Comparison of ENCODE assay signal across 7 mouse cellular contexts in genomic region chr12:59067095-59067494, GRCm38 (mm10). TPM values are rescaled to one million over a fixed set of nuclear protein-coding genes. Genes with fewer than 3 reads are reported as not detected.
DNase-seq lines count a peak whose midpoint lies in the region; ATAC-seq lines count a peak whose summit lies in the region.

No protein-coding gene starts in this region.

- peak overlapping the region; percentile 99 for H3K4me3 ChIP-seq in embryonic facial prominence, embryonic 12.5 days
- H3K4me3 ChIP-seq in hindbrain, embryonic 16.5 days (ENCODE audit: low read length), result peak overlapping the region; percentile 89
- H3K4me3 ChIP-seq in macrophage (ENCODE audit: inconsistent target), result peak overlapping the region; percentile 70

- peak overlapping the region; percentile 78 for H3K4me2 ChIP-seq in embryonic facial prominence, embryonic 12.5 days (replicated peaks)
- peak overlapping the region; percentile 94 for H3K4me2 ChIP-seq in hindbrain, embryonic 16.5 days (ENCODE audit: low read length)

- no peaks in the 10 kb centered on the region for H3K9me3 ChIP-seq in embryonic facial prominence, embryonic 12.5 days
- no peaks in the 10 kb centered on the region for H3K9me3 ChIP-seq in hindbrain, embryonic 16.5 days (ENCODE audit: control insufficient read depth, low read length)

- H3K4me1 ChIP-seq in embryonic facial prominence, embryonic 12.5 days, result peaks cover 5% of the 10 kb centered on the region; the same call in 1 of the 2 replicates
- peaks cover 12% of the 10 kb centered on the region for H3K4me1 ChIP-seq in hindbrain, embryonic 16.5 days (ENCODE audit: control insufficient read depth, insufficient read depth, low read depth, low read length)

- DNase-seq in ovary, adult 18-20 months (ENCODE audit: low spot score), result peak; percentile 7
- no peak for DNase-seq in ovary, postnatal 14 days (ENCODE audit: low spot score)
- DNase-seq in thymus, postnatal 25 days, result peak; percentile 67
- no peak for DNase-seq in urinary bladder, adult 2 months (ENCODE audit: low spot score)

- no peaks in the 10 kb centered on the region for H3K27me3 ChIP-seq in embryonic facial prominence, embryonic 12.5 days
- no peaks in the 10 kb centered on the region for H3K27me3 ChIP-seq in hindbrain, embryonic 16.5 days (replicated peaks; ENCODE audit: control insufficient read depth, insufficient read depth, low read length)

- peak; percentile 53; the same call in 1 of the 2 replicates for ATAC-seq in embryonic facial prominence, embryonic 12.5 days (ENCODE audit: insufficient number of reproducible peaks, insufficient read depth, low FRiP score, low TSS enrichment)
- ATAC-seq in hindbrain, embryonic 16.5 days, result peak; percentile 65; the same call in 1 of the 2 replicates

- WGBS in embryonic facial prominence, embryonic 12.5 days, result under 1% methylated on average over 41 of the region's 41 CpGs
- WGBS in hindbrain, embryonic 16.5 days, result 0% methylated on average over 41 of the region's 41 CpGs
- under 1% methylated on average over 38 of the region's 41 CpGs for WGBS in macrophage (ENCODE audit: missing documents)

- H3K79me2 ChIP-seq in macrophage (ENCODE audit: inconsistent target), result peaks cover 28% of the 10 kb centered on the region

- H3K27ac ChIP-seq in embryonic facial prominence, embryonic 12.5 days, result peak overlapping the region; percentile 88
- H3K27ac ChIP-seq in hindbrain, embryonic 16.5 days (ENCODE audit: low read depth, low read length), result peak overlapping the region; percentile 85
- peak overlapping the region; percentile 36 for H3K27ac ChIP-seq in macrophage

- peaks cover 38% of the 10 kb centered on the region for H3K36me3 ChIP-seq in embryonic facial prominence, embryonic 12.5 days
- H3K36me3 ChIP-seq in hindbrain, embryonic 16.5 days (ENCODE audit: control insufficient read depth, insufficient read depth, low read length), result peaks cover 24% of the 10 kb centered on the region
- H3K36me3 ChIP-seq in macrophage (ENCODE audit: inconsistent target), result peaks cover 38% of the 10 kb centered on the region

- peak overlapping the region; percentile 100 for H3K9ac ChIP-seq in embryonic facial prominence, embryonic 12.5 days
- peak overlapping the region; percentile 90 for H3K9ac ChIP-seq in hindbrain, embryonic 16.5 days (ENCODE audit: low read depth, low read length)

RNA-seq across cellular contexts. Expression of gene Pnn, which starts 0.4 kb away (rescaled TPM):
- polyA plus RNA-seq in embryonic facial prominence, embryonic 12.5 days (2016; fragmentation: Nextera tagmentation; extraction: Ambion mirVana), result 115 and 128 TPM in 2 replicates
- 76.2 and 82.2 TPM in 2 replicates for polyA plus RNA-seq in hindbrain, embryonic 16.5 days (2015; fragmentation: Nextera tagmentation; extraction: Ambion mirVana)
- 100 to 1,000 TPM in 24 of 26 experiments, 10 to 100 TPM in 2; 69.1 to 314 (median 172) TPM for total RNA-seq in macrophage (2018; cell fraction: chromatin; rRNA removed)
- total RNA-seq in macrophage (2018; cell fraction: cytosol; rRNA removed), result 10 to 100 TPM in 25 of 26 experiments, 1 to 10 TPM in 1; 8.3 to 31.6 (median 18.4) TPM
- 100 to 1,000 TPM in 18 of 26 experiments, 10 to 100 TPM in 8; 65.6 to 235 (median 115) TPM for total RNA-seq in macrophage (2018; cell fraction: nucleus; rRNA removed)
- polyA plus RNA-seq in macrophage (2018), result 40.3 to 59.8 TPM (median 40.4 TPM) in 3 replicates
- polyA plus RNA-seq in urinary bladder, adult 2 months (2012; rRNA removed), result 52.1 and 60.8 TPM in 2 replicates

RNA-seq across cellular contexts. Expression of gene Trappc6b, which starts 5.8 kb away (rescaled TPM):
- 78.4 and 82.9 TPM in 2 replicates for polyA plus RNA-seq in embryonic facial prominence, embryonic 12.5 days (2016; fragmentation: Nextera tagmentation; extraction: Ambion mirVana)
- 150 and 173 TPM in 2 replicates for polyA plus RNA-seq in hindbrain, embryonic 16.5 days (2015; fragmentation: Nextera tagmentation; extraction: Ambion mirVana)
- total RNA-seq in macrophage (2018; cell fraction: chromatin; rRNA removed), result 100 to 1,000 TPM in 1 of 26 experiments, 10 to 100 TPM in 25; 25.5 to 104 (median 72.8) TPM
- 100 to 1,000 TPM in 4 of 26 experiments, 10 to 100 TPM in 22; 58.9 to 110 (median 87.7) TPM for total RNA-seq in macrophage (2018; cell fraction: cytosol; rRNA removed)
- total RNA-seq in macrophage (2018; cell fraction: nucleus; rRNA removed), result 10 to 100 TPM; 34.5 to 87.8 (median 63.3) TPM
- 72.9 to 120 TPM (median 94.4 TPM) in 3 replicates for polyA plus RNA-seq in macrophage (2018)
- 100 and 122 TPM in 2 replicates for polyA plus RNA-seq in urinary bladder, adult 2 months (2012; rRNA removed)

RNA-seq across cellular contexts. Expression of gene Mia2, which starts 28.5 kb away (rescaled TPM):
- polyA plus RNA-seq in embryonic facial prominence, embryonic 12.5 days (2016; fragmentation: Nextera tagmentation; extraction: Ambion mirVana), result 58.0 and 60.3 TPM in 2 replicates
- polyA plus RNA-seq in hindbrain, embryonic 16.5 days (2015; fragmentation: Nextera tagmentation; extraction: Ambion mirVana), result 32.8 and 33.7 TPM in 2 replicates
- total RNA-seq in macrophage (2018; cell fraction: chromatin; rRNA removed), result 100 to 1,000 TPM in 18 of 26 experiments, 10 to 100 TPM in 8; 25.8 to 265 (median 176) TPM
- 100 to 1,000 TPM in 12 of 26 experiments, 10 to 100 TPM in 14; 72.0 to 131 (median 99.9) TPM for total RNA-seq in macrophage (2018; cell fraction: cytosol; rRNA removed)
- total RNA-seq in macrophage (2018; cell fraction: nucleus; rRNA removed), result 100 to 1,000 TPM in 14 of 26 experiments, 10 to 100 TPM in 12; 23.4 to 180 (median 107) TPM
- polyA plus RNA-seq in macrophage (2018), result 74.3 to 171 TPM (median 100 TPM) in 3 replicates
- polyA plus RNA-seq in urinary bladder, adult 2 months (2012; rRNA removed), result 58.4 and 62.9 TPM in 2 replicates

RNA-seq across cellular contexts. Expression of gene Gemin2, which starts 53.9 kb away (rescaled TPM):
- polyA plus RNA-seq in embryonic facial prominence, embryonic 12.5 days (2016; fragmentation: Nextera tagmentation; extraction: Ambion mirVana), result 34.2 and 36.6 TPM in 2 replicates
- 13.5 and 14.1 TPM in 2 replicates for polyA plus RNA-seq in hindbrain, embryonic 16.5 days (2015; fragmentation: Nextera tagmentation; extraction: Ambion mirVana)
- 10 to 100 TPM in 10 of 26 experiments, 1 to 10 TPM in 14, under 1 TPM in 2; 0.49 to 16.8 (median 7.0) TPM for total RNA-seq in macrophage (2018; cell fraction: chromatin; rRNA removed)
- total RNA-seq in macrophage (2018; cell fraction: cytosol; rRNA removed), result 1 to 10 TPM; 1.2 to 5.5 (median 4.2) TPM
- total RNA-seq in macrophage (2018; cell fraction: nucleus; rRNA removed), result 10 to 100 TPM in 1 of 26 experiments, 1 to 10 TPM in 25; 1.1 to 12.9 (median 3.8) TPM
- 3.3 to 9.5 TPM (median 3.6 TPM) in 3 replicates for polyA plus RNA-seq in macrophage (2018)
- 7.7 and 8.5 TPM in 2 replicates for polyA plus RNA-seq in urinary bladder, adult 2 months (2012; rRNA removed)

RNA-seq across cellular contexts. Expression of gene Sec23a, which starts 55.3 kb away (rescaled TPM):
- polyA plus RNA-seq in embryonic facial prominence, embryonic 12.5 days (2016; fragmentation: Nextera tagmentation; extraction: Ambion mirVana), result 90.9 and 97.6 TPM in 2 replicates
- 106 and 108 TPM in 2 replicates for polyA plus RNA-seq in hindbrain, embryonic 16.5 days (2015; fragmentation: Nextera tagmentation; extraction: Ambion mirVana)
- 10 to 100 TPM in 20 of 26 experiments, 1 to 10 TPM in 6; 3.6 to 32.2 (median 19.1) TPM for total RNA-seq in macrophage (2018; cell fraction: chromatin; rRNA removed)
- 10 to 100 TPM; 10.8 to 17.5 (median 14.0) TPM for total RNA-seq in macrophage (2018; cell fraction: cytosol; rRNA removed)
- 10 to 100 TPM in 20 of 26 experiments, 1 to 10 TPM in 6; 5.0 to 28.5 (median 14.6) TPM for total RNA-seq in macrophage (2018; cell fraction: nucleus; rRNA removed)
- polyA plus RNA-seq in macrophage (2018), result 12.6 to 14.3 TPM (median 12.7 TPM) in 3 replicates
- 38.8 and 41.9 TPM in 2 replicates for polyA plus RNA-seq in urinary bladder, adult 2 months (2012; rRNA removed)

Comparison
In these comparisons a context has a peak if more than half of its experiments do, and no peak if none do; other contexts are left out.
1. DNase-seq: peak in ovary, adult 18-20 months (single experiment) and thymus, postnatal 25 days (single experiment); none in ovary, postnatal 14 days (single experiment) and urinary bladder, adult 2 months (single experiment).
2. H3K27ac ChIP-seq: peak in every context shown above with its lines; median percentile 88 in embryonic facial prominence, embryonic 12.5 days; 85 in hindbrain, embryonic 16.5 days; 36 in macrophage.
3. Peak in every context shown above with its lines, with median percentiles within 50 percentile points of each other: H3K4me3 ChIP-seq.